Mouse (Mus musculus) embryo, embryonic 10.5 days (tissue): ENCODE data around the gene Ccnb1.
A peak's percentile ranks its signal among the peaks of the same experiment; 100 is the strongest.
"Not testable (repeated sequence)": the region's sequence is repeated elsewhere in the genome, so short reads cannot be mapped to it uniquely, and the experiment has no call there.

Experiments
- DNase-seq: peaks from one replicate; pipeline ENCODE4 v3.0.0-alpha.2; 2015; ENCODE audit warnings: low spot score

The Ccnb1 gene

DNA sequence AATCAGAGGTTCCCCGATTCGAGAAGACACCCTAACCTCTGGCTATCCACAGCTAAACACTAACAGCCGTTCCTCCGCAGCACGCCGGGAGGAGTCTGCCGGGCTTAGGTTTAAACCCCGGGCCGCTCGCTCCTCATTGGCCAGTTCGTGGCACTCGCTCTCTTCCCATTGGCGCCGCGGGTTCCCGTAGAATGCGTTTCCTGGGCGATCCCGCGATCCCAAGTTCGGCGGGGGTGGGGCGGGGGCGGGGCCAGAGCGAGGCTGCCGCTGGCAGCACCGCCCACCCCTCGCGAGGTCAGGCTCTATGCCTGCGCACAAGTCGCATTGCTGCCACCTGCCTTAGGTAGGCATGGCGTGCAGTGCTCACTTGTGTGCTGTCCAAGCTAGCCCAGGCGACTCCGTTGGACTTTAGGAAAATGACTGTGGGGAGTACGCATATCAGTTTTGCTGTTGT is at the start of gene Ccnb1:
Gene Ccnb1, minus strand, starts transcription at position 157 of the 454 bp plus-strand sequence.
- DNase-seq: peak; percentile 97

DNA sequence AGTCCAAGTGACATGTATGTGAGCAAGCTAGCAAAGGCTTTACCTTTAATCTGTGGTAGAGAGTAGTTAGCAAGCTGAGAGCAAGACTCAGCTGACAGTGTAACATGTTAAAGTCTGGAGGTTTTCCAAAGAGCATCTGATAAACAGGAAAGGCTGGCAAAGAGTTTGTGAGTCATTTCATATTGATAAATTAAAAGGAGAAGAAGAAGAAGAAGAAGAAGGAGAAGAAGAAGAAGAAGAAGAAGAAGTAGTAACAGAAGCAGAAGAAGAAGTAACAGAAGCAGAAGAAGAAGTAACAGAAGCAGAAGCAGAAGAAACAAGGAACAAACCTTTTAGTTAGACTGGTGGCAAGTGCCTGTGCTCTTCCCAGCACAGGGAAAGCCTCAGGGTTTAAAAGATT is 48.4 kb upstream of the Ccnb1 start:
- no peak for DNase-seq

- DNase-seq: no peak
Observed at GRCm38 (mm10) chr13:100833640-100834002, 47.3 kb upstream of the Ccnb1 start.

DNA sequence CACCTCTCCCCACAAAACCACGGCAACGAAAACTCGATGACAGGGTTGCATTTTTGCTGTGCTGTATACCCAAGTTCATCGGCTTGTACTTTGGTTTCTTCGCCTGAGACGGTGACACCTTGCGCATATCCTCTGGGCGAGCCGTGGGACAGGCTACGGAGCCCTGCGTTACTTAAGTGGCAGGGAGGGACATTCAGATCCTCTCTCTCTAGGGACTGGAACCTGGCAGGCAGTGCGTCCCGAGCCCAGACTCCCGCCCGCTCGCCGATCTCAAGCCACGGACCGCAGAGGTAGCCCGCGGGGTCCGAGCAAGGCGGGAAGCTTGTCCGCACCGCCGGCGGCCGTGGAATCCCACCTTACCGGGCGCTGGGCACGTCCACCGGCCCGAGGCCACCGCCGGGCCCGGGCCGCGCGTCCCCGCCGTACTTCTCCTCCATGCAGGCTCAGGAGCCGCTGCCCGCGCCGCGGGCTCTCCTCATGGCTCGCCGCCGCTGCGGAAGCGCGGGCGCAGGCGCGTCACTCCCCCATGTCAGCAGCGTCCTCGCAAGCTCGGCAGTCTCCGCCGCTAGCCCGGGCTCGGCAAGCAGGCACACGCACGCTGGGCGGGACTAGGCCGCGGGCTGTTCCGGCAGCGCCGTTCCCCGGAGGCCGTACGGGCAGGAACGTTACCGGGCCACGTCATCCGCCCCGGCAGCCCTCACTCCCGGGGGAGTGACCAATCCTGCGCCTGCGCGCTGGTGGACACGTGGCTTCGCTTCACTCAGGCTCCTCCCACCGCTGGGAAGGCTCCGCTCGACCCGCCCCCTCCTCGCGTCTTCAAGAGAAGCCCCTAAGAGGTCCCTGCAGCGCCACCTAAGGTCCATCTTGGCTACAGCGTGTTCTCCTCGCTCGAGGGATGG is 46.6 kb upstream of the Ccnb1 start, which contains the start of gene Slc30a5:
Gene Slc30a5, minus strand, starts transcription at position 687 of the 899 bp plus-strand sequence.
- DNase-seq: peak; percentile 100

- peak; percentile 16 for DNase-seq
Observed at GRCm38 (mm10) chr13:100832188-100832587, 45.8 kb upstream of the Ccnb1 start.

GRCm38 (mm10) chr13:100831123-100831522 is 44.8 kb upstream of the Ccnb1 start:
- no peak for DNase-seq

DNA sequence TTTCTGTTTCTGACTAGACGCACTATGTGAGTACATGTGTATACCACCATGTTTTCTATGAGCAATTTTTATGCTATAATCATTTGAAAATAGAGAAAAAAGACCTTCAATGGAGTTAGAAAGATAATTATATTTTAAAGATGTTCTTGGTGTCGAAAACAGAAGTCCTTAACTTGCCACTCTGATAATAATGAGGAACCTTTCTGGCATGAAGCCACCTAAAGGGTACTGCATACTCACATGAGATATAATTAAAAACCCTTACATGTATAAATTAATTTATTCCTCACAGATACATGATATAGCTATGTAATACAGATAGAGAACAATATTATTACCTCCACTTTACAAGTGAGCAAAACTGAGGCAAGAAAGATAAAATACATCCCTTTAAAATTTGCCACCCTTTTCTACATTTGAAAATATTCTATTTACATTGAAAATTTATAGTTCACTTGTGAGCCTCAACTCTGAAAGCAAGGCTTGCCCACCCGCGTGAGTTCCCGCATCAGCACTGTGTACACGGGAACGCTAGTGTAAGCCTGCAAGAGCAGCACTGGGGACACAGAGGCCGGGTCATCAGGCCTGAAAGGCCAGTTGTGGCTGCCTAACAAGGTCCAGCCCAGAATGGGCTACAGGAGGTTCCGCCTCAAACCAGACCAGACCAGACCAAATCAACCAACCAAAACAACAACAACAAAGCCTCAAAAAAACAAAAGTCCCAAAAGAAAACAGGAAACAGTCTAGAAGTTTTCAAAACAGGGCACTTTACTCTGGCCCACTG is 39.4 kb upstream of the Ccnb1 start:
- DNase-seq: no peak

DNA sequence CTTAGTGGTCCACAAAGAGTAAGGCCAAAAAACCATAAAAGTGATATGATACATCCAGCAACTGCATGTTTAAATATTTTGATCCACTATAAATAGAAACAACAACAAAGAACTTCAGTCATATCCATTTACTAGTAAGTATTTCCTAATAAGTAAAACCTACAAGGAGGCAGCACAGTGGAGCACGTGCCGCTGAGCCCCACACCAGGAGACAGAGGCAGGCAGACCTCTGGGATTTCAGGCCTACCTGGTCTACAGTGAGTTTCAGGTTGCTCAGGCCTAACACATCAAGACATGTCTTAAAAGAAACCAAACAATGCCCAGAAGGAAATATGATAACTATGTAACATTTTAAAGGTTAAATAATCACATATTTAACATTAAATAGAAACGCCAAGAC is 38.5 kb upstream of the Ccnb1 start:
- DNase-seq: no peak

DNA sequence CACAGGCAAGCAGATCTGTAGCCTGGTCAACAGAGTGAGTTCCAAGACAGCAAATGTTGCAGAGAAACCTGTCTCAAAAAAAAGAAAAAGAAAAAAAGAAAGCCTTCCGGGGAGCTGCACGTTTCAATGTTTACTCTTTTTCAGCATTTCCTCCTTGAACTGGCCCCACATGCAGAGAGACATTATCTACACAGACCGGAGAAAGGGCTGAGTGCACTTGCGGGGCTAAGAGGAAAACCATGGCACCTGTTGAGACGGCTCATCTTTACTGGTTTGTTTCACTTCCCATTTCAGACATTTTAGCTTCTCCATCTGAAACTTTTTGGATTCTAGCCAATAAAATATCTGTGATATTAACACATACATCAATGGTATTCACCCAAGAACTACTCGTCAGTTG is 37.9 kb upstream of the Ccnb1 start:
- no peak for DNase-seq

DNA sequence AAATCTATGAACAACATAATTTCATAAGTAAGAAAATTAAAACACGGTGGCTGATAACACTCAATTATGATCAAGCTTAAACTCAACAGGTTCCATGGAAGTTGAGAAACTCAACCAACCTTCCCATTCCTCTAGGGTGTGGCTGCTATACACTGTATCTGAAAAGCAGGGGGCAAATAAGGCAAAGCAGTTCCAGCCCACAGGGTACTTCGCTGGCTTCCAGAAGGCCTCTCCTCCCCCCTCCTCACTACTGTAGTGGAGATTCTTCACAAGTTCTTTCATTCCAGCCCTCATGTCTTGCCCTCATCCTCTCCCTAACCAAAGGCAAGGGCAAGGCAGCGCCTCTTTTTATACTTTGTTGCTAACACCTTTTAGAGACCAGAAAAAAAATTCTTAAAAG is 37.5 kb upstream of the Ccnb1 start:
- DNase-seq: no peak

GRCm38 (mm10) chr13:100814451-100814850 is 28.1 kb upstream of the Ccnb1 start:
- no peak for DNase-seq

DNA sequence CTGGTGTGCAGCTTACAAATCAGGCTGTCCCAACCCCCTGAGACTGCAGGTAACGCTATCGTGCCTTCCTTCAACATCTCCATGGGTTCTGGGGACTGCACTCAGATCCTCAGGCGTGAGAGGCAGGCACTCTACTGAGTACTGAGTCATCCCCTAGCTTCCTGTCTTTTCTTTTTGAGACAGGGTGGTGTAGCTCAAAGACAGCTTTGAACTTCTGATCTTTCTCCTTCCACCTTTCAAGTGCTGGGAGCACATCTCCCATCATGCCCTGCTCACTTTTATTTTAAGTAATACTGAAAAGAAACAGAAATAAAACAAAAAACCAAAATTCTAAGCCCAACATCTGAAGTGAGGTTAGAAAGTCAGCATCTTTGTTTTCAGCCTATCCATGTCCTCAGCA is 19.4 kb upstream of the Ccnb1 start:
- DNase-seq: no peak

GRCm38 (mm10) chr13:100797171-100797570 is 10.8 kb upstream of the Ccnb1 start:
- no peak for DNase-seq

DNA sequence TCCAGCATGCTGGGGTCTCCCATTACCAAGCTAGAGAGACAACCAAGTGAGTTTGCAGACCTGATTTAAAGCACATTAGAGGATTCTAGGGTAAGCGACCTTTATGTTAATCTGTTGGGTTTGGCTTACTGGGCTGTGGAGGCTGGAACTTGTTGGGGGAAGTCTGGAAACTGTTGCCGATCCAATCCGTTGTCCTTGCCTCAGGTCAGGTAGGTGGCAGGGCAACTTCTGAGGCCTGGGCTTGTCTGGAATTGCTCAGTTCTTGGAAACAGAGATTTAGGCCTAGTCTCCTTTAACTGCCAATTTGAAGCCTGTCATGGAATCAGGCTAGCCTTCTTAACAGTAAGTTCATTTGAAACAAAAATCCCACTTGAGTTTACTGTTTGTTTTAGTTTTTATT is 2.7 kb upstream of the Ccnb1 start:
- DNase-seq: no peak

DNA sequence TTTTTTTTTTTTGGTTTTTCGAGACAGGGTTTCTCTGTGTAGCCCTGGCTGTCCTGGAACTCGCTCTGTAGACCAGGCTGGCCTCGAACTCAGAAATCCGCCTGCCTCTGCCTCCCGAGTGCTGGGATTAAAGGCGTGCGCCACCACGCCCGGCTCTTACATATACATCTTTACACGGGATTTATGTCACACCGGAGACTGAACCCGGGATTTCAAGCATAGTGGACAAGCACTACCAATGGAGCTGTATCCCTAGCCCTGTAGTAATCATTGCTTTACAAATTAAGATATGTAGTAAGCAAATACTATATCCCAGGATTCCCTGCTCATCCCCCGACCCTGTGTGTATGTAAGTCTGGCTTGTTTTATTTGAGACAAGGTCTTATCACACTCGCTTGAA is 1.7 kb upstream of the Ccnb1 start:
- not testable (repeated sequence) for DNase-seq

DNA sequence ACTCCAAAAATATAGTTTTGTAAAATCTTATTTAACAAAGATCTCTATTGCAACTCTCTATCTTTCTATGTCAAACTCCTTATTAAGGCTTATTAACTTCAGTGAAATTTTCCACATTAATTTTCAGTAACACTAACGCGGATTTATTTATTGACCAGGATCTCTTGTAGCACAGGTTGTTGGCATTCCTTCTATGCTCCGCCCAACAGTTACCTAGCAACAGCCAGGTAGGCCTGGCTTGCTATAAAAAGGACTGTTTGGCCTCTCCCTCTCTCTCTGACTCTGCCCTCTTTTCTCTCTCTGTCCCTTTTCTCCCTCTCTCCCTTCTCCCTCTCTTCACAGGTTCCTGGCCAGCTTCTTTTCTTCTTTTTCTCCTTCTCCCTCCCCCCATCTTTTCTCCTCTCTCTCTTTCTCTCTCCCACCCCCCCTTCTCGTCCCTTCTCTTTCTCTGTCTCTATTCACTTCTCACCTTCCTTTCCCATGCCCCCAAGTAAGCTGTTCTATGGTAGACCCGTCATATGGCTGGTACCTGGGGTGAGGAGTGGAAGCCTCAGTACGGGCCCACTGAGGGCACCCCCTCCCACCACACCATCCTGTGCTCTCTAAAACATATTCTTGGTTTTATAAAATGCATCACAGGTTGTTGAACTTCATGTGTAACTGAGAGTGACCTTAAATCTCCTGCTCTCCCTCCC is 1.1 kb upstream of the Ccnb1 start:
- no peak for DNase-seq

DNA sequence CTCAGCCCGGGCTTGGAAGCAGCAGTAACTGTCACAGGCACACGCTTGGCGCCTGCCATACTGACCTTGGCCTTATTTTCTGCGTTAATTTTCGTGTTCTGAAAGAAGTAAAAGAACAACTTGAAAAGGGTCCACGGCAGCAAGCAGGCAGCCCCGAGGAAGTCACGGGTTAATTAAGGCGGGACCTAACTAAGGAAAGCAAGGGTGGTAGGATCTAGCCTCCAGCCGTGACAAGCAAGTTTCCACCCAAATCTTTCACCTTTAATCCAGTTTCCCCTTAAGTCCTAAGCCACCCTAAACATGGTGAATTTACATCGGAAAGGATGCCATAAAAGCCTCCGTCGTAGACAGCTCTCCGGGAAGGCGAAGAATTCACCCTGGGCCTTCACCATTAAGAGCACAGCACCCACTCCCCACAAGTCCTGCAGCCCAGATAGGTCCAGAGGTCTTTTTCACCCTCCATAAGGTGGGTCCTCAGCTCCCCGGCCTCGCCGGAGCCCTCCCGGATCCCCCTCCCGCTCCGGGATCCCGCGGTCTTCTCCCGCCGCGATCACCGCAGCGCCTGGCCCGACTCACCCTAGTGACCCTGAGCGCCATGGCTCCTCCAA is 460 bp downstream of the Ccnb1 start:
- peak; percentile 57 for DNase-seq

DNA sequence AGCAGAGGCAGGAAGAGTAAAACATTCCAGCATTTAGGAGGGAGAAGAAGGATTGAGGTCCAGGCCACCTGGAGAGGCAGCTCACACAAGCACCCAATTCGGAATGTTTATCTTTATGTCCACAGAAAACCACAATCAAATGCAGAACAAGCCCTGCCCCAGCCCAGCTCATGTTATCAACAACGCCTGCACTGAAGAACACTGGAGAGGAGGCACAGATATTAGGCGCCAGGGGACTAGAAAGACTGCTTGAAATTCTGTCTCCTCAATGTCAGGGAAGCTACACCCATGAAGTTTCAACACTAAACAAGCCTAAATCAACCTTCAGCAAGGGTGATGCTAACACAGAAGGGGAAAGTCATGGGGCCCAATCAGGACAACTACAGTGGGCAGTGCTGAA is 8.9 kb downstream of the Ccnb1 start:
- no peak for DNase-seq

GRCm38 (mm10) chr13:100776710-100777109 is 9.7 kb downstream of the Ccnb1 start:
- DNase-seq: no peak

GRCm38 (mm10) chr13:100776056-100776419 is 10.3 kb downstream of the Ccnb1 start:
- no peak for DNase-seq

DNA sequence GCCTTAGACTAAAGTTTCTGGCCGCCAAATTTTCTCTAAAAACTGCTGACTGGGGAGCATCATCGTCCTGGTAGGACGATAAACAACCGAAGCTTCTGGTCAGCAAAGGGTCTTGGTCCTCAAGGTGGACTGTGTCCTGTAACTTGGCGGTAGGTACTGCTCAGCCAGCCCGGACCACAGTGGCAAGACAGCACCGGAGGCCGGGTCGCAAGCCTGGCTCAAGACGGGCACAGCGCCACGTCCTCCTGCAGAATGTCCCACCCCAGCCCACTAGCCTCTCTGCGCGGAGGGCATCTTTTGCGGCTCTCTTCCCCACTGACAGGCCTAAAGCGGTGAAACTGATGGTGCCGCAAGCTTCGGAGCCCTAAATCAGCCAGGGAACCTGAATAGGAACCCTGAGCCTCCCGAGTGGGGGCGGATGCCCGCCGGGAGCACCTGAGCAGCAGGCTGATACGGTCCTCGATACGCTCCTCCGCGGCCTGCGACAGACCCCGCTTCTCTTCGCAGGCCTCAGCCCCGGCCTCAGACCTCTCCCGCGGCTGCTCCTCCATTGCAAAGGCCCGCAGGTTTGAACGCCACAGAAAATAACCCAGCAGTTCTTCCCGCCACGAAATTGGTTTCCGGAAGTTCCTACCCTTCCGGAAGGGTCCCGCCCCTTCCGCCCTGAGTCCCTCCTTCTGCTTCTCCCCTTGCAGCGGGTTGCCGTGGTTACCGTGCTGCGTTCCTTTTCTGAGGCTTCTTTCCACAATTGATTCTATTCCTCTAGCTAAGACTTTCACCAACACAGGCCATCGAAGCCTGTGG is 10.9 kb downstream of the Ccnb1 start, which contains the start of gene Cenph:
Gene Cenph, minus strand, starts transcription at position 648 of the 804 bp plus-strand sequence.
- peak; percentile 97 for DNase-seq
